Mouse (Mus musculus) E14TG2a.4 (cell line): ENCODE data around the gene Kif1b.

Experiments used
- CTCF ChIP-seq: conservative IDR thresholded peaks from 2 replicates; pipeline ENCODE4 v1.5.1; 2014; ENCODE audit warnings: low read length
- POU5F1 ChIP-seq: IDR thresholded peaks from 2 replicates; pipeline ENCODE4 v1.6.1; 2014; ENCODE audit warnings: low read length, borderline replicate concordance

- peak; percentile 28 for TF ChIP-seq CTCF
- TF ChIP-seq POU5F1: no peak
Measured at GRCm38 (mm10) chr4:149307596-149308490, at the start of gene Kif1b.
